Mouse (Mus musculus): ENCODE results near the gene Lrrfip2. TPM values are rescaled to one million over a fixed set of nuclear protein-coding genes. Genes with fewer than 3 reads are reported as not detected.

Gene Lrrfip2
- 40.0 and 41.9 TPM in 2 replicates for polyA plus RNA-seq (2015; fragmentation: Nextera tagmentation; extraction: Ambion mirVana)

GRCm38 (mm10) chr9:111117126-111117642, at the start of gene Lrrfip2:
TSS of gene Lrrfip2 (plus strand) at chr9:111117592.
- no peaks in the 10 kb centered on the region for H3K9me3 ChIP-seq (replicated peaks)
- no peaks in the 10 kb centered on the region for H3K36me3 ChIP-seq
- ATAC-seq (ENCODE audit: insufficient number of reproducible peaks, low FRiP score, low TSS enrichment, low read depth), result no peak; the same call in 1 of the 2 replicates
- H3K27me3 ChIP-seq, result no peaks in the 10 kb centered on the region
- peak within 1 kb of the TSS; percentile 79 for H3K9ac ChIP-seq
- peak within 1 kb of the TSS; percentile 97 for H3K4me3 ChIP-seq (replicated peaks)
- 32% methylated on average over 14 of the region's 14 CpGs for WGBS
- H3K4me2 ChIP-seq (replicated peaks), result peak within 1 kb of the TSS; percentile 75
- H3K4me1 ChIP-seq, result peaks cover 19% of the 10 kb centered on the region
- peak within 1 kb of the TSS; percentile 82 for H3K27ac ChIP-seq (replicated peaks)

- Histone ChIP-seq H3K36me3 (no peaks in the 10 kb centered on the region), H3K9me3 (replicated peaks) (peaks cover 8% of the 10 kb centered on the region; the same call in 1 of the 2 replicates), H3K4me2 (replicated peaks) (no peak overlapping the region), H3K4me3 (replicated peaks) (no peak overlapping the region), H3K4me1 (no peaks in the 10 kb centered on the region), H3K9ac (no peak overlapping the region), H3K27ac (replicated peaks) (no peak overlapping the region), H3K27me3 (no peaks in the 10 kb centered on the region; the same call in 1 of the 2 replicates)
- ATAC-seq (ENCODE audit: insufficient number of reproducible peaks, low FRiP score, low TSS enrichment, low read depth), result no peak
- 13% methylated on average over 4 of the region's 4 CpGs for WGBS
Measured at GRCm38 (mm10) chr9:111070546-111070961, 46.8 kb upstream of the Lrrfip2 start.

GRCm38 (mm10) chr9:111072175-111072574, 45.2 kb upstream of the Lrrfip2 start:
- H3K9me3 ChIP-seq (replicated peaks), result peaks cover 8% of the 10 kb centered on the region; the same call in 1 of the 2 replicates
- no peaks in the 10 kb centered on the region for H3K4me1 ChIP-seq
- H3K4me3 ChIP-seq (replicated peaks), result no peak overlapping the region
- H3K36me3 ChIP-seq, result no peaks in the 10 kb centered on the region
- no peak overlapping the region for H3K4me2 ChIP-seq (replicated peaks)
- H3K9ac ChIP-seq, result no peak overlapping the region
- 40% methylated on average over 7 of the region's 7 CpGs for WGBS
- no peak for ATAC-seq (ENCODE audit: insufficient number of reproducible peaks, low FRiP score, low TSS enrichment, low read depth)
- no peaks in the 10 kb centered on the region; the same call in 1 of the 2 replicates for H3K27me3 ChIP-seq
- no peak overlapping the region for H3K27ac ChIP-seq (replicated peaks)

- Histone ChIP-seq H3K9me3 (replicated peaks) (peaks cover 8% of the 10 kb centered on the region; the same call in 1 of the 2 replicates), H3K4me3 (replicated peaks) (no peak overlapping the region), H3K4me2 (replicated peaks) (no peak overlapping the region), H3K9ac (no peak overlapping the region), H3K4me1 (no peaks in the 10 kb centered on the region), H3K36me3 (no peaks in the 10 kb centered on the region), H3K27me3 (no peaks in the 10 kb centered on the region; the same call in 1 of the 2 replicates), H3K27ac (replicated peaks) (no peak overlapping the region)
- no peak for ATAC-seq (ENCODE audit: insufficient number of reproducible peaks, low FRiP score, low TSS enrichment, low read depth)
- 70% methylated on average over 4 of the region's 4 CpGs for WGBS
Measured at GRCm38 (mm10) chr9:111072971-111073370, 44.4 kb upstream of the Lrrfip2 start.

GRCm38 (mm10) chr9:111077745-111078144, 39.6 kb upstream of the Lrrfip2 start:
- Histone ChIP-seq H3K9ac (no peak overlapping the region), H3K4me2 (replicated peaks) (no peak overlapping the region), H3K9me3 (replicated peaks) (peaks cover 8% of the 10 kb centered on the region; the same call in 1 of the 2 replicates), H3K4me1 (no peaks in the 10 kb centered on the region), H3K4me3 (replicated peaks) (no peak overlapping the region), H3K27me3 (no peaks in the 10 kb centered on the region), H3K36me3 (no peaks in the 10 kb centered on the region), H3K27ac (replicated peaks) (no peak overlapping the region)
- ATAC-seq (ENCODE audit: insufficient number of reproducible peaks, low FRiP score, low TSS enrichment, low read depth), result no peak
- 58% methylated on average over 5 of the region's 5 CpGs for WGBS

- no peaks in the 10 kb centered on the region for H3K4me1 ChIP-seq
- H3K9ac ChIP-seq, result no peak overlapping the region
Measured at GRCm38 (mm10) chr9:111080801-111081200, 36.6 kb upstream of the Lrrfip2 start.

GRCm38 (mm10) chr9:111081765-111082164, 35.6 kb upstream of the Lrrfip2 start:
- Histone ChIP-seq H3K9me3 (replicated peaks) (no peaks in the 10 kb centered on the region), H3K4me3 (replicated peaks) (no peak overlapping the region), H3K27ac (replicated peaks) (no peak overlapping the region), H3K4me2 (replicated peaks) (no peak overlapping the region), H3K36me3 (no peaks in the 10 kb centered on the region), H3K4me1 (no peaks in the 10 kb centered on the region), H3K9ac (no peak overlapping the region), H3K27me3 (no peaks in the 10 kb centered on the region)
- WGBS, result 79% methylated on average over 5 of the region's 5 CpGs
- no peak for ATAC-seq (ENCODE audit: insufficient number of reproducible peaks, low FRiP score, low TSS enrichment, low read depth)

More at GRCm38 (mm10) chr9:111080801-111081200, 36.6 kb upstream of the Lrrfip2 start:
- H3K4me2 ChIP-seq (replicated peaks), result no peak overlapping the region
- no peaks in the 10 kb centered on the region for H3K27me3 ChIP-seq
- H3K36me3 ChIP-seq, result no peaks in the 10 kb centered on the region
- 92% methylated on average over 8 of the region's 8 CpGs for WGBS
- H3K27ac ChIP-seq (replicated peaks), result no peak overlapping the region
- H3K9me3 ChIP-seq (replicated peaks), result no peaks in the 10 kb centered on the region
- no peak for ATAC-seq (ENCODE audit: insufficient number of reproducible peaks, low FRiP score, low TSS enrichment, low read depth)
- H3K4me3 ChIP-seq (replicated peaks), result no peak overlapping the region

- H3K27me3 ChIP-seq, result no peaks in the 10 kb centered on the region
- no peak overlapping the region for H3K4me2 ChIP-seq (replicated peaks)
- no peaks in the 10 kb centered on the region for H3K36me3 ChIP-seq
- H3K4me3 ChIP-seq (replicated peaks), result no peak overlapping the region
- H3K27ac ChIP-seq (replicated peaks), result no peak overlapping the region
- no peaks in the 10 kb centered on the region for H3K9me3 ChIP-seq (replicated peaks)
- peaks cover 8% of the 10 kb centered on the region for H3K4me1 ChIP-seq
- WGBS, result 48% methylated on average over 4 of the region's 4 CpGs
- no peak overlapping the region for H3K9ac ChIP-seq
- no peak for ATAC-seq (ENCODE audit: insufficient number of reproducible peaks, low FRiP score, low TSS enrichment, low read depth)
Measured at GRCm38 (mm10) chr9:111085329-111085728, 32.1 kb upstream of the Lrrfip2 start.

- Histone ChIP-seq H3K27ac (replicated peaks) (no peak overlapping the region), H3K27me3 (no peaks in the 10 kb centered on the region), H3K4me3 (replicated peaks) (no peak overlapping the region), H3K9ac (no peak overlapping the region), H3K4me2 (replicated peaks) (no peak overlapping the region), H3K9me3 (replicated peaks) (no peaks in the 10 kb centered on the region), H3K36me3 (no peaks in the 10 kb centered on the region), H3K4me1 (peaks cover 8% of the 10 kb centered on the region)
- WGBS, result 51% methylated on average over 6 of the region's 6 CpGs
- ATAC-seq (ENCODE audit: insufficient number of reproducible peaks, low FRiP score, low TSS enrichment, low read depth), result no peak
Measured at GRCm38 (mm10) chr9:111086137-111086536, 31.3 kb upstream of the Lrrfip2 start.

- H3K4me1 ChIP-seq, result peaks cover 8% of the 10 kb centered on the region
- H3K36me3 ChIP-seq, result no peaks in the 10 kb centered on the region
- H3K27ac ChIP-seq (replicated peaks), result no peak overlapping the region
- 33% methylated on average over 3 of the region's 3 CpGs for WGBS
- no peaks in the 10 kb centered on the region for H3K9me3 ChIP-seq (replicated peaks)
- no peak overlapping the region for H3K9ac ChIP-seq
- no peaks in the 10 kb centered on the region for H3K27me3 ChIP-seq
- H3K4me3 ChIP-seq (replicated peaks), result no peak overlapping the region
- ATAC-seq (ENCODE audit: insufficient number of reproducible peaks, low FRiP score, low TSS enrichment, low read depth), result no peak
- H3K4me2 ChIP-seq (replicated peaks), result no peak overlapping the region
Measured at GRCm38 (mm10) chr9:111086995-111087606, 30.3 kb upstream of the Lrrfip2 start.

- no peaks in the 10 kb centered on the region for H3K9me3 ChIP-seq (replicated peaks)
- H3K27me3 ChIP-seq, result no peaks in the 10 kb centered on the region
- WGBS, result 18% methylated on average over 3 of the region's 5 CpGs
- H3K27ac ChIP-seq (replicated peaks), result no peak overlapping the region
- H3K4me1 ChIP-seq, result peaks cover 8% of the 10 kb centered on the region
- H3K9ac ChIP-seq, result no peak overlapping the region
- H3K4me3 ChIP-seq (replicated peaks), result no peak overlapping the region
- ATAC-seq (ENCODE audit: insufficient number of reproducible peaks, low FRiP score, low TSS enrichment, low read depth), result no peak
- no peaks in the 10 kb centered on the region for H3K36me3 ChIP-seq
- H3K4me2 ChIP-seq (replicated peaks), result no peak overlapping the region
Measured at GRCm38 (mm10) chr9:111087960-111088359, 29.4 kb upstream of the Lrrfip2 start.

- H3K4me1 ChIP-seq, result peaks cover 8% of the 10 kb centered on the region
- no peak overlapping the region for H3K27ac ChIP-seq (replicated peaks)
- H3K27me3 ChIP-seq, result no peaks in the 10 kb centered on the region
- H3K36me3 ChIP-seq, result no peaks in the 10 kb centered on the region
- H3K4me3 ChIP-seq (replicated peaks), result no peak overlapping the region
- 38% methylated on average over 7 of the region's 7 CpGs for WGBS
- ATAC-seq (ENCODE audit: insufficient number of reproducible peaks, low FRiP score, low TSS enrichment, low read depth), result no peak
- H3K4me2 ChIP-seq (replicated peaks), result no peak overlapping the region
- no peak overlapping the region for H3K9ac ChIP-seq
- H3K9me3 ChIP-seq (replicated peaks), result no peaks in the 10 kb centered on the region
Measured at GRCm38 (mm10) chr9:111088886-111089285, 28.5 kb upstream of the Lrrfip2 start.
